Mouse (Mus musculus) telencephalon, adult 2 months (tissue): ENCODE data around the gene Sdr42e1.

Experiments used
- DNase-seq: peaks from one replicate; pipeline ENCODE4 v3.0.0-alpha.2; 2011; ENCODE audit warnings: low read depth, low spot score

The Sdr42e1 gene

GRCm38 (mm10) chr8:117667349-117668124 is 6.0 kb downstream of the Sdr42e1 start:
- no peak for DNase-seq

GRCm38 (mm10) chr8:117660358-117661031 is 13.0 kb downstream of the Sdr42e1 start:
- DNase-seq, result no peak

DNA sequence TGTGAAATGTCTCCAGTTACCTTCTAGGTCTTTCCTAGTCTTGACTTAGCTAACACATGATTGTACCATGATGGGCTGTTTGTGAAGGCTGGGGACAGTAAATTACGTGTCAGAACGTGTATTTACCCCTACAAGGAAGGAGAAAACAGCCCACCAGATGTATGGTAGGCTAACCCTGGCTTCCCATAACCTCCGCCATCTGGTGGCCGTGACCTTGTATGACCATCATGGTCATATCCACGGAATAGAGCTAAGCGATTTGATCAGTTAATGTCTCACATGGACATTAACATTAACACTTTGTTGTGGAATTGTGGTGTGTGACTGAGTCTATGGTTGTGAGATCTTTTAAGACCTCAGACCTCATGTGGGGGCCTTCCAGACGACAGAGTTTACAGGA is 14.5 kb downstream of the Sdr42e1 start:
- DNase-seq, result no peak

DNA sequence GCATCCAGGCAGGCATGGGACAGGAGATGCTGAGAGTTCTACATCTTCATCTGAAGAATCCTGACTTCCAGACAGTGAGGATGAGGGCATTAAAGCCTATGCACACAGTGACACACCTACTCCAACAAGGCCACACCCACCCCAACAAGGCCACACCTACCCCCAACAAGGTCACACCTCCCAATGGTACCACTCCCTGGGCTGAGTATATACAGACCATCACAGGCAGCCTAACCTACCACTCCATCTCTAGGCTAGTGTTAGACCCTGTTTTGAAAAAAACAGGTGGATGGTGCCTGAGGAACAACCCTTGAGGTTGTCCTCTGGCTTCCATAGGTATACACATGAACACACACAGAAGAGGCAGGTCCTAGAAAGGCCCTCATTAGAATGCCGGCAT is 21.2 kb downstream of the Sdr42e1 start:
- no peak for DNase-seq

GRCm38 (mm10) chr8:117646440-117646839 is 27.0 kb downstream of the Sdr42e1 start:
- no peak for DNase-seq

GRCm38 (mm10) chr8:117646020-117646419 is 27.5 kb downstream of the Sdr42e1 start:
- peak; percentile 24 for DNase-seq

- DNase-seq, result no peak
Observed at GRCm38 (mm10) chr8:117645486-117645885, 28.0 kb downstream of the Sdr42e1 start.

DNA sequence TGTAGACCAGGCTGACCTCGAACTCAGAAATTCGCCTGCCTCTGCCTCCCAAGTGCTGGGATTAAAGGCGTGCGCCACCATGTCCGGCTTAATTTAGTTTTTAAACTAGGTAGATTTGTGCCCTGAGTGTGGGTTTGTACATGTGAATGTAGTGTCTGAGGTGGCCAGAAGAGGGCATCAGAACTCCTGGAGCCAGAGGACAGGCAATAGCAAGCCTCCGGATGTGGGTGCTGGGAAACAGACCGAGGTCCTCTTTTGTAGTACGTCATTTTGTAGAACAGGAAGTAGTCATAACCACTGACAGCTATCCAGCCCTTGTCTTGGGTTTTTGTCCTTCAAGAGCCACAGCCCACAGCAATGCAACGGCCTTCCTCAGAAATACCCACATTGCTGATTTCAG is 33.9 kb downstream of the Sdr42e1 start:
- DNase-seq, result no peak

DNA sequence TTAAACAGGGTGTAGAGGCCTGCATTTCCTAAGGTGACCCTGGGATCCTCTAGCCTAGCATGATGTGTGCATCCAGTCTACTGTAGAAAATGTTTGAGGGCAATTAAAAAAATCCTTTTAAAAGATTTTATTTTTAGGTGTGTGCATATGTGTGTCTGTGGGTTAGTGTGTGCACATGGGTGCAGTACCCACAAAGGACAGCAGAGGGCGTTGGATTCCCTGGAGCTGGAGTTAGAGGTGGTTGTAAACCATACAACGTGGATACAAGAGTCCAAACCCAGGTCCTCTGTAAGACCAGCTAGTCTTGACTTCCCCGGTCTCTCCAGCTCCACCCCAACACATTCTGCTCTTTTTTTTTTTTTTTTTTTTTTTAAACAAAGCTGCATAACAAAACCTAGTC is 36.0 kb downstream of the Sdr42e1 start:
- no peak for DNase-seq

- no peak for DNase-seq
Observed at GRCm38 (mm10) chr8:117634406-117634805, 39.1 kb downstream of the Sdr42e1 start.

- DNase-seq, result no peak
Observed at GRCm38 (mm10) chr8:117632532-117632931, 41.0 kb downstream of the Sdr42e1 start.

GRCm38 (mm10) chr8:117627096-117627495 is 46.4 kb downstream of the Sdr42e1 start:
- no peak for DNase-seq

- DNase-seq, result peak; percentile 22
Observed at GRCm38 (mm10) chr8:117626040-117626838, 47.2 kb downstream of the Sdr42e1 start.

DNA sequence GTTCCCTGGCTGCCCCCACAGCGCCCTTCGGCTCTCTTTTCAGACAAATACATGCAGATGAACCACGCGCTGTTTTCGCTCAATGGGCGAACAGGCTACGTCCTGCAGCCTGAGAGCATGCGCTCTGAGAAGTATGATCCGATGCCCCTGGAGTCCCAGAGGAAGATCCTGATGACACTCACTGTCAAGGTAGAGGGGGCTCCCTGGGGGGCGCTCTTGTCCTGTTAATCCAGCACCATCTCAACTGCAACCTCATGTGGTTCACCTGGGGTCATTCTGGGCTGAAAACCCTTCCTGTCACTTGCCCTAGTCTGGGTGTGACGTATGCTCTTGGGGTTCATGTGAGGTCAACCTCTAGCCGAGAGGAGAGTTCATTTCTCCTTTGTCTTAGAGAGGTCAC is 60.6 kb downstream of the Sdr42e1 start:
- DNase-seq, result no peak
